Mouse (Mus musculus) embryonic facial prominence, embryonic 11.5 days (tissue): ENCODE data around the gene Tut7. TPM values are rescaled to one million over a fixed set of nuclear protein-coding genes. Genes with fewer than 3 reads are reported as not detected.

Source experiments
- ATAC-seq: fragments of 200-750 bp; cut with Nextera tagmentation; replicated peaks from 2 replicates; pipeline ENCODE4 v1.8.0; 2017; ENCODE audit warnings: low read depth; ENCODE audit not compliant: insufficient number of reproducible peaks, low FRiP score, low TSS enrichment
- DNase-seq: peaks from one replicate; pipeline ENCODE4 v3.0.0-alpha.2; 2015; ENCODE audit warnings: low spot score
- H3K27ac ChIP-seq: fragments of 300-500 bp; sonication (generic); replicated peaks from 2 replicates; pipeline ENCODE4 v1.5.1; 2014; ENCODE audit warnings: mild to moderate bottlenecking, low read depth, low read length, control low read depth
- H3K27me3 ChIP-seq: fragments of 300-500 bp; sonication (generic); 2 replicates; pipeline ENCODE4 v1.6.1; 2014; ENCODE audit warnings: mild to moderate bottlenecking, low read length, moderate library complexity, mixed read lengths; ENCODE audit not compliant: control insufficient read depth, insufficient read depth
- H3K36me3 ChIP-seq: fragments of 300-500 bp; sonication (generic); replicated peaks from 2 replicates; pipeline ENCODE4 v1.6.1; 2014; ENCODE audit warnings: low read depth, mild to moderate bottlenecking, low read length, moderate library complexity, mixed read lengths; ENCODE audit not compliant: control insufficient read depth, insufficient read depth
- H3K4me1 ChIP-seq: fragments of 300-500 bp; sonication (generic); 2 replicates; pipeline ENCODE4 v1.6.1; 2014; ENCODE audit warnings: low read length, mixed read lengths; ENCODE audit not compliant: control insufficient read depth, insufficient read depth
- H3K4me2 ChIP-seq: fragments of 300-500 bp; sonication (generic); 2 replicates; pipeline ENCODE4 v1.6.1; 2014; ENCODE audit warnings: low read depth, mild to moderate bottlenecking, control low read depth, low read length, moderate library complexity
- H3K4me3 ChIP-seq: fragments of 300-500 bp; sonication (generic); 2 replicates; pipeline ENCODE4 v1.5.1; 2014; ENCODE audit warnings: low read depth, low read length, control low read depth
- H3K9ac ChIP-seq: fragments of 300-500 bp; sonication (generic); replicated peaks from 2 replicates; pipeline ENCODE4 v1.6.1; 2014; ENCODE audit warnings: mild to moderate bottlenecking, control low read depth, low read length
- H3K9me3 ChIP-seq: fragments of 300-500 bp; sonication (generic); replicated peaks from 2 replicates; pipeline ENCODE4 v1.6.1; 2016; ENCODE audit warnings: mild to moderate bottlenecking, low read length, inconsistent platforms, mixed read lengths; ENCODE audit not compliant: control insufficient read depth
- WGBS: fragments of 180-500 bp; shearing (Covaris S2); extraction: QIAGEN DNeasy Blood & Tissue Kit; methylation state at CpG from one replicate; pipeline ENCODE4 v1.1.7; 2014; 5-methylcytosine and 5-hydroxymethylcytosine counted together
- polyA plus RNA-seq: library from polyadenylated mRNA; unstranded; fragments of >200 nt; fragmentation: Nextera tagmentation; extraction: Ambion mirVana; gene quantifications from 2 replicates; pipeline ENCODE4 v1.2.1, GENCODE M21; 2014

Gene Tut7
- polyA plus RNA-seq, 1 experiment from 2014 or later = 48.7 TPM

DNA sequence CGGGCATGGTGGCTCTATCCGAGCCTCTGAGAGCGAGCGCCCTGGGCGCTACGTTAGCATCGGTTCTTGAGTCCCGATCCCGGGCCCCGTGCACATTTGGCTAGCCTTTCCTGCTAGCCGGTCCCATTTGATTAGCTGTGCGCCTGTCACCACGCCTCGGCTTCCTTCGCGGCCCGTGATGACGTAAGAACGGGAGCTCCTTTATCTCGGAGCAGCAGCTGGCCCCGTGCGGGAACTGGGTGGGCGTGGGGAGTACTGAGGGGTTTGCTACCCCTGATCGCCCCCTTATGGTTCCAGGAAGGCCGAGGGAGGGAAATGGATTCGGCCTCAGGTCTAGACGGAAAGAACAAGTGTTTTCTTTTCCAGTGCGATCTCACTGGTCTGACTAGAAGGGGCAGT lies 52.8 kb downstream of the Tut7 start:
- no peaks in the 10 kb centered on the region for H3K9me3 ChIP-seq
- H3K27ac ChIP-seq = peak overlapping the region; percentile 92
- peak; percentile 92 for DNase-seq
- peak overlapping the region; percentile 83 for H3K4me3 ChIP-seq
- H3K9ac ChIP-seq = peak overlapping the region; percentile 72
- under 1% methylated on average over 28 of the region's 28 CpGs for WGBS
- peak; percentile 86 for ATAC-seq
- H3K4me2 ChIP-seq = peak overlapping the region; percentile 73
- no peaks in the 10 kb centered on the region; the same call in 1 of the 2 replicates for H3K4me1 ChIP-seq
- H3K27me3 ChIP-seq = no peaks in the 10 kb centered on the region
- H3K36me3 ChIP-seq = no peaks in the 10 kb centered on the region; the same call in 1 of the 2 replicates

DNA sequence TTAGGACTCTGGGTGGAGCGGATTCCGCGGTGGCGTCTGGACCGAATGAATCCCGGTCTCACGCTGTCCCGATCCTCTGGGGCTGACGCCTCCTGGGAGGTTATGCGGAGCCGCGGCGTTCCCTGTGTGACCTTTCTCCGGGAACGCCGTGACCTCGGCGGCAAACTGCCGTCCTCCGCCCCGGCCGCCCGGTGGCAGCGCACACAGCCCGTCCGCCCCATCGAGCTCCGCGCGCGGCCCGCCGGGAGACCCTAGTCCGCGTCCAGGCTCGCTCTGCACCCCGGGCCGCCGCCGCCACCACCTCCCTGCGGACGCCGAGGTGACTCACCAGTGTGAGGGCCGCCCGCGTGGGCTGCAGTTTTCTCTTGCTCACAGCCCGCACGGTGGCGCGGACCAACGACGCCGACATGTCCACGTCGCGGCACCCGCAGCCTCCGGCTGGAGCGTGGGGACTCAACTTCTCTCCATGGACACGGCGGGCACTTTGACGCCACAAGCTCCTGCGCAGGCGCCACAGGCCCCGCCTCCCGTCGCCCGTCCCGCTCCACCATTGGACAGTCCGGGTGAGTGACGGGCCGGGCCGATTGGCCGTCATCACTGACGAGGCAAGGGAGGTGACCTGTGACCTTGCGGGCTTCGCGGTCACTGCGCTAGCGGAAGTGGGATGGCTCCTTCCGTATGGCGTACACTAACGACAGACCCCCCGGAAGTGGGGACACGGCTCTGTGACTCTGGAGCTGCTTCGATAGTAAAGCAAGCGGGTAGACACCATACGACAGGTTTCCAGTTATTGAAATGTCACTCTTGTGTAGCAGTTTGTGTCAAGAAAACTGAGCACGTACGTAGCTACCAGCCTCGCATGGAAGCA lies 53.4 kb downstream of the Tut7 start, which contains the start of gene Isca1:
TSS of gene Isca1 (minus strand) at position 515 of the 868 bp plus-strand sequence.
- WGBS = under 1% methylated on average over 86 of the region's 91 CpGs
- Histone ChIP-seq H3K4me1 (no peaks in the 10 kb centered on the region; the same call in 1 of the 2 replicates), H3K27me3 (no peaks in the 10 kb centered on the region), H3K9me3 (no peaks in the 10 kb centered on the region), H3K4me2 (peak within 1 kb of the TSS; percentile 74), H3K27ac (peak within 1 kb of the TSS; percentile 92), H3K9ac (peak within 1 kb of the TSS; percentile 85), H3K4me3 (peak within 1 kb of the TSS; percentile 83), H3K36me3 (no peaks in the 10 kb centered on the region; the same call in 1 of the 2 replicates)
- ATAC-seq (peak; percentile 97), DNase-seq (peak; percentile 98)

DNA sequence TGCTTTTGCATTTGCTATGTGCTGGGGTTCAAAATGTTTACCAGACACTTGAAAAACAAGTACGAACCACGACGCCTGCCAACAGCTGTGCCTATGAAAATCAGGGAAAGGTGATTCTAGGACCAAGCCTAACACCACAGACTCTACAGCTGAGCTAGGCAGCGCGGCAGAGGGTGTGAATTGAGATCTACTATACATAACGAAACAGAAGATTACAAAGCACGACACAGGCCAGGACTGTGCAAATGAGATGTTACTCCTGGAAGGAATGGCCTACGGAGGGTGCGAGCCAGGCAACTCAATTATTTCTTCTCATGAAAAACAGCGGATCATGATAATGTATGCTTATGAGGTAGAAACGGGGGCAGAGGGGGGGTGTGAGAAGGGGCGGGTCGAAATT lies 54.4 kb downstream of the Tut7 start:
- Histone ChIP-seq H3K27ac (no peak overlapping the region), H3K4me1 (no peaks in the 10 kb centered on the region; the same call in 1 of the 2 replicates), H3K27me3 (no peaks in the 10 kb centered on the region), H3K4me3 (peak overlapping the region; percentile 83), H3K9me3 (no peaks in the 10 kb centered on the region), H3K9ac (peak overlapping the region; percentile 37), H3K4me2 (peak overlapping the region; percentile 74), H3K36me3 (no peaks in the 10 kb centered on the region)
- DNase-seq (no peak), ATAC-seq (no peak)
- whole genome bisulfite sequencing = 49% methylated on average over 13 of the region's 13 CpGs

DNA sequence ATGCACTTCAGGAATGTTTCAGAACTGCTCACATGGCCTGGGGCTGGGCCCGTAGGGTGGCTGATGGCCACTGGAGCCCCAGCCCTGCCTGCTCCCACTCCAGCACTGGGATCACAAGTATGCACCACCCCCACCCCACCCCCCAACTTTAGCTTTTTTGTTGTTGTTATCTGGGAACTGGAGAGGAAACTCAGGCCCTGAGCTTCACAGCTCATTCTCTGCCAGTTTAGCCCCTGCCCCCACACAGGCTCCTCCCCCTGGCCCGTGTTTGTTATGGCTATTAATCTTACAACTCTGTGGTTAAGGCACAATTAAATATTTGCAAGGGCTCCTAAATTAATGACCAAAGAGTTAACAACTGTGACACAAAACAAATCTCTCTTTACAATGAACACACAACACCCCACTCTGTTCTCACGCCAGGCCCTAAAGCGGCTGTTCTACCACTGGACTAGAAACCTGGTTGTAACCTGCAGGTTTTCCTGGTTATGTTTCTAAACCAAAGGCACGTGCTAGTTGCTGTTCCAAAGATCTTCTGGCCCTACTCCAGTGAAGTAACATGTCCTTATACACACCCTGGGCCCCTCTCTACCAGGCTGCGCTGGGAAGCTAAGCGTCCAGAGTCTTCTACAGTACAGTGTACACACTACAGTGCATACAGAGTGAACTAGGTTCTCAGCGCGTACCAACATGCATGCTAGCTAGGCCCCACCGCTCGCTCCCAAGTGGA lies 56.0 kb downstream of the Tut7 start:
- no peak overlapping the region; the same call in 1 of the 2 replicates for H3K9ac ChIP-seq
- H3K4me1 ChIP-seq = no peaks in the 10 kb centered on the region; the same call in 1 of the 2 replicates
- H3K9me3 ChIP-seq = no peaks in the 10 kb centered on the region
- no peaks in the 10 kb centered on the region for H3K36me3 ChIP-seq
- 84% methylated on average over 11 of the region's 11 CpGs for WGBS
- H3K27ac ChIP-seq = no peak overlapping the region
- DNase-seq = no peak
- H3K4me2 ChIP-seq = no peak overlapping the region; the same call in 1 of the 2 replicates
- H3K4me3 ChIP-seq = no peak overlapping the region
- no peaks in the 10 kb centered on the region for H3K27me3 ChIP-seq
- ATAC-seq = no peak

DNA sequence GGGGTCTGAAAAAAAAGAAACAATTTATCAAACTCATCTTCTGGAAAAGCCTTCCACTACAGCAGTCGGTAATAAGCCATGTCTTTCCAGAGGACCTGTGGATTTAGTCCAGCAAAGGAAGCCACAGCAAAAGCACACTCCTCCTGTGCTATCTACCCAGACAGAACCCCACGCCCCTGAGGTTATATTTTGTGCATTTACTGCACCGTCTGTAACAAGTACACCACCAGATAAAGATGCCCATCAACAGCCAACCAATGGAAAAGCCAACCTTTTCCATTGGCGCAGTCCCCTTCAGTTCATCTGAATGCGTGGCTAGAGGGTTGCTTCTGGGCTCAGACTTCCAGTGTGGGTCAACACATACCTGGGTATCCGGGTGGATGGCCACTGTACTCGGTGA lies 60.2 kb downstream of the Tut7 start:
- Histone ChIP-seq H3K9me3 (no peaks in the 10 kb centered on the region), H3K4me3 (no peak overlapping the region), H3K9ac (no peak overlapping the region), H3K4me2 (no peak overlapping the region), H3K4me1 (no peaks in the 10 kb centered on the region), H3K27me3 (no peaks in the 10 kb centered on the region), H3K27ac (no peak overlapping the region), H3K36me3 (no peaks in the 10 kb centered on the region; the same call in none of the 2 replicates)
- ATAC-seq = no peak
- WGBS = 91% methylated on average over 7 of the region's 7 CpGs
- DNase-seq = no peak

DNA sequence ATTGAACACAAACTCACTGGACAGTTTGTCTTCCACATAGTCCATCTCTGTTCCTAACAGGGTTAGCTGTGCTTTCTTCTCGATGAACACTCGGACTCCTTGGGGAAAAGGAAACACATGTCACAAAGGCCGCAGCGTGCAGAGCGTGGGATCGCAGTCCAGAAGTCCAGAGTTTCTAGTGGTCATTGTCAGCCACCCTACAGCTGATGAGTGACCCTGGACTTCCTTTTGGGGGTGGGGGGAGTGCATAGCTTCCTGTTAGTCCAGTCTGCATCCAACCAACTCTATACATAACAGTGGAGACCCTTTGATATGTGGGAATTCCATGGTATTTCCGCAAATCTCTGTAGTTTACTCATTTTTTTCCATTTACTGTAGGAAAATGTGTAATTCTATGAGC lies 66.0 kb downstream of the Tut7 start:
- Histone ChIP-seq H3K4me3 (no peak overlapping the region), H3K27ac (no peak overlapping the region), H3K27me3 (no peaks in the 10 kb centered on the region), H3K9ac (no peak overlapping the region), H3K4me2 (no peak overlapping the region), H3K36me3 (no peaks in the 10 kb centered on the region; the same call in none of the 2 replicates), H3K4me1 (no peaks in the 10 kb centered on the region), H3K9me3 (no peaks in the 10 kb centered on the region)
- no peak for DNase-seq
- 90% methylated on average over 7 of the region's 7 CpGs for WGBS
- ATAC-seq = no peak

DNA sequence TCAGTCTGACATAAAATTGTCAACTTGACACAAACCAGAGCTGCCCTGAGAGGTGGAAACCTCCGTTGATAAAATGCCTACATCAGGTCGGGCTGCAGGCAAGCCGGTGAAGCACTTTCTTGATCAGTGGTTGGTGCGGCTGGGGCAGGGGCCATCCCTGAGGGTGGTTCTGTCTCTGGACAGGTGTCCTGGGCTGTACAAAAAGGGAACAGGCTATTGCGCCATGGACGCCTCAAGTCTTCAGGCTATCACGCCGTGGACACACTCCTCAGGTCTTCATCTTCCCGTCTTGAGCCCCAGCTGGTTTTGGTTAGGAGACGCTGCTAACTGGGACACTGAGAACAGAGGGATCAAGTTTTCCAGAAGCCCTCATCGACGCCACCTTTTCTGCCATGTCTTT lies 72.6 kb downstream of the Tut7 start:
- WGBS = 55% methylated on average over 12 of the region's 12 CpGs
- H3K36me3 ChIP-seq = no peaks in the 10 kb centered on the region
- H3K4me2 ChIP-seq = no peak overlapping the region
- H3K9me3 ChIP-seq = no peaks in the 10 kb centered on the region
- H3K9ac ChIP-seq = no peak overlapping the region
- H3K4me3 ChIP-seq = no peak overlapping the region
- no peaks in the 10 kb centered on the region for H3K27me3 ChIP-seq
- no peak overlapping the region for H3K27ac ChIP-seq
- H3K4me1 ChIP-seq = no peaks in the 10 kb centered on the region
- DNase-seq = no peak
- ATAC-seq = no peak
